Mouse (Mus musculus) intestine, embryonic 14.5 days (tissue): ENCODE data around the gene Rapgef2. TPM values are rescaled to one million over a fixed set of nuclear protein-coding genes. Genes with fewer than 3 reads are reported as not detected.

ENCODE experiments used
- ATAC-seq: fragments of 200-750 bp; cut with Nextera tagmentation; replicated peaks from 2 replicates; pipeline ENCODE4 v1.8.0; 2017; ENCODE audit warnings: low read depth, moderate number of reproducible peaks, moderate TSS enrichment, moderate library complexity; ENCODE audit not compliant: low FRiP score, low TSS enrichment
- DNase-seq: peaks from one replicate; pipeline ENCODE4 v3.0.0-alpha.2; 2018; ENCODE audit warnings: low spot score
- H3K27ac ChIP-seq: fragments of 300-500 bp; sonication (generic); 2 replicates; pipeline ENCODE4 v1.5.1; 2014; ENCODE audit warnings: low read depth, mild to moderate bottlenecking, control low read depth
- H3K27me3 ChIP-seq: fragments of 300-500 bp; sonication (generic); replicated peaks from 2 replicates; pipeline ENCODE4 v1.6.1; 2014; ENCODE audit warnings: low read length, control low read depth; ENCODE audit not compliant: control insufficient read depth, insufficient read depth
- H3K36me3 ChIP-seq: fragments of 300-500 bp; sonication (generic); 2 replicates; pipeline ENCODE4 v1.6.1; 2014; ENCODE audit warnings: low read length, control low read depth; ENCODE audit not compliant: control insufficient read depth, insufficient read depth
- H3K4me1 ChIP-seq: fragments of 300-500 bp; sonication (generic); replicated peaks from 2 replicates; pipeline ENCODE4 v1.6.1; 2014; ENCODE audit warnings: low read length, control low read depth, mixed read lengths; ENCODE audit not compliant: control insufficient read depth, insufficient read depth
- H3K4me2 ChIP-seq: fragments of 300-500 bp; sonication (generic); 2 replicates; pipeline ENCODE4 v1.6.1; 2014; ENCODE audit warnings: low read length
- H3K4me3 ChIP-seq: fragments of 300-500 bp; sonication (generic); 2 replicates; pipeline ENCODE4 v1.5.1; 2014; ENCODE audit warnings: low read depth, low read length, control low read depth, mixed read lengths
- H3K9ac ChIP-seq: fragments of 300-500 bp; sonication (generic); 2 replicates; pipeline ENCODE4 v1.6.1; 2014; ENCODE audit warnings: mild to moderate bottlenecking, low read length
- H3K9me3 ChIP-seq: fragments of 300-500 bp; sonication (generic); 2 replicates; pipeline ENCODE4 v1.6.1; 2016; ENCODE audit warnings: low read length, control low read depth; ENCODE audit not compliant: control insufficient read depth
- WGBS: fragments of 180-500 bp; shearing (Covaris S2); extraction: QIAGEN DNeasy Blood & Tissue Kit; methylation state at CpG from one replicate; pipeline ENCODE4 v1.1.7; 2014; 5-methylcytosine and 5-hydroxymethylcytosine counted together
- polyA plus RNA-seq: library from polyadenylated mRNA; unstranded; fragments of >200 nt; fragmentation: Nextera tagmentation; extraction: Ambion mirVana; gene quantifications from 2 replicates; pipeline ENCODE4 v1.2.1, GENCODE M21; 2014

Rapgef2 gene
- polyA plus RNA-seq, 1 experiment from 2014 or later, result 5.8 TPM

DNA sequence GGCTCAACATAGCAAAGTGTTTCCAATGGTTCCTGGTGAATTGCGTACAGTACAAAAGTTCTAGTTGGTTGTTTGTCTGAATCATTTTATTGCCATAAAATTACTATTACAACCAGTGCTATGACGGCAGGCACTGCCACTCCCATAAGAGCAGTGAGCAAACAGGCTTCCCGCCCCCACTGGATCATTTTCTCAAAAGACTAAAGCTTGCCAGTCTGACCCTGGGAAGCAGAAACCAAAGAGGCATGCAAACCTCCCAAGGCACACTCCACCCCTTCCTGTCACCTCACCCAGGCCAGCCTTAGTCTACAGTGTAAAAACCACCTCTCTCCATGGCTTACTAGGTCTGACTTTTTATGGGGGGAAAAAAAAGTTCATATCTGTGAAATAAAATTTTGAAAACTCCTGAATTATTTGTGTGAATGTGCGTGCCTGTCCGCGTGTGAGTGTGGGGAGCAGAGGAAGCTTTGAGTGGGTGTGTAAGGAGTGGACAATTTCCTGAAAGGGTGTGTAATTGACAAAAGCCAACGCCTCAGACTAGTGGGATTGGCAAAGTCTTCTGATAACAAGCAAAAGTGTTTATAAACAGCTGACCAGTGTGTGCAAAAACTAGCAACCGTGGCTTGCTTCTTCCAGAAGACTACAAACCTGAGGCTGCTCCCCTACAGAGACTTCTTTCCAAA lies 92.1 kb downstream of the Rapgef2 start:
- H3K9ac ChIP-seq, result no peak overlapping the region
- H3K4me2 ChIP-seq, result no peak overlapping the region
- 80% methylated on average over 8 of the region's 8 CpGs for WGBS
- no peaks in the 10 kb centered on the region for H3K9me3 ChIP-seq
- no peaks in the 10 kb centered on the region for H3K27me3 ChIP-seq
- no peak overlapping the region for H3K27ac ChIP-seq
- H3K4me3 ChIP-seq, result no peak overlapping the region
- ATAC-seq (no peak), DNase-seq (peak; percentile 52)
- H3K4me1 ChIP-seq, result no peaks in the 10 kb centered on the region; the same call in 1 of the 2 replicates
- no peaks in the 10 kb centered on the region for H3K36me3 ChIP-seq

DNA sequence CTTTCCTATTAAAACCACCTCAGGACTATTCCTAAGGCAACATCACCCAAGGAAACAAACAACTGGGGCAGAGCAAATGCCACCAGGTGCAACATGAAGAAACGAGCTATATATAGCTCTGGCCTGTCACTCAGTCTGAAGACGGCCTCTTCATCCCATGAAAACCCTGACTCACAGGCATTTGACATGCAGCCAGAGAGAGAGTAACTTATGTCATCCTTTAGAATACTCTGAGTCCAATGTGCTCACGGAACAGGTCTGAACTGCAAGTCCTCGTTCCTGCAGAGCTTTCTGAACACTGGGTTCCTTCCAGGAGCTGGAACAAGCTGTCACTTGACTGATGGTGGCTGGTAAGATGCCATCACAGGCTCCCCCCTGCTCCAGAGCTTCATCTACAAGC lies 93.3 kb downstream of the Rapgef2 start:
- no peaks in the 10 kb centered on the region for H3K9me3 ChIP-seq
- H3K4me1 ChIP-seq, result no peaks in the 10 kb centered on the region; the same call in 1 of the 2 replicates
- DNase-seq, result peak; percentile 45
- H3K9ac ChIP-seq, result no peak overlapping the region
- no peak overlapping the region for H3K27ac ChIP-seq
- H3K36me3 ChIP-seq, result no peaks in the 10 kb centered on the region
- H3K27me3 ChIP-seq, result no peaks in the 10 kb centered on the region
- no peak overlapping the region for H3K4me3 ChIP-seq
- ATAC-seq, result no peak
- no peak overlapping the region for H3K4me2 ChIP-seq
- 65% methylated on average over 4 of the region's 4 CpGs for WGBS

DNA sequence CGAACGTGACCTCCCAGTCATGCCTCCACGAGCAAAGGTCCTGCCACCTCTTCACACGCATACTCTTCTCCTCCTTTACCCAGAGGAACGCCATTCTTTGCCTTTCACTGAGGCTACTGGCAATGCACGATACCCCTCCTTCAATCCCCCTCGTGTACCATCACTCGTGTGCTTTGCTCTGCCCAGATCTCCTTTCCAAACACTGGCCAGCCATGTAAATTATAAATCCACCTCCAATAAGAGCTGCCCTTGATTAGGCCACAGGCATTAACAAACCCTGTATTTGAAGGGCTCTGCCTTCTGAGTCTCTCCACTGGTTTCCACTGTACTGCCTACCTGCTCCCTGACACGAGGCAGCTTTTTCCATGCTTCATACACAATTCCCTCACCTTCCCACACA lies 94.3 kb downstream of the Rapgef2 start:
- no peak overlapping the region for H3K9ac ChIP-seq
- no peak overlapping the region for H3K4me2 ChIP-seq
- no peaks in the 10 kb centered on the region for H3K9me3 ChIP-seq
- peak; percentile 50 for DNase-seq
- no peaks in the 10 kb centered on the region for H3K36me3 ChIP-seq
- no peak overlapping the region for H3K27ac ChIP-seq
- no peak for ATAC-seq
- H3K27me3 ChIP-seq, result no peaks in the 10 kb centered on the region
- H3K4me1 ChIP-seq, result no peaks in the 10 kb centered on the region; the same call in 1 of the 2 replicates
- 73% methylated on average over 9 of the region's 9 CpGs for WGBS
- no peak overlapping the region for H3K4me3 ChIP-seq

DNA sequence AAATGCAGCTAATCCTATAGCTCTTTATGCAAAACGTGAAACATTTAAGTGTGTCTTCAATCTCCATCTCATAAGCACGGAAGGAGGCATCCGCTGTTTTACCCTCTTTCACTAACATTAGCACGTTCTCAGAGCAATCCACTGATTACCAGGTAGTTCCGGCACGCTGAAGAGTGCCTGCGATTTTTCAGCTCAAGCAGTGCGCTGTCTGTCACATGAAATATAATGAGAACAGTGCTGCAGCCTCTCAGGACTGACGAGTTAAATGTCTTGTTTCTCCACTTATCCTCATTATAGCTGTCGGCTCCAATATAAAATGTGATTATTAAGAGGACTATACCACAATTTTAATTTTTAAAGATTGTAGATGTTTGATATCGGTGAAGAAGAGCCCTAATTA lies 94.8 kb downstream of the Rapgef2 start:
- Histone ChIP-seq H3K4me1 (no peaks in the 10 kb centered on the region; the same call in 1 of the 2 replicates), H3K4me2 (no peak overlapping the region), H3K9me3 (no peaks in the 10 kb centered on the region), H3K27ac (no peak overlapping the region), H3K9ac (no peak overlapping the region), H3K27me3 (no peaks in the 10 kb centered on the region), H3K36me3 (no peaks in the 10 kb centered on the region), H3K4me3 (no peak overlapping the region)
- DNase-seq (peak; percentile 24), ATAC-seq (no peak)
- WGBS, result 69% methylated on average over 11 of the region's 11 CpGs

DNA sequence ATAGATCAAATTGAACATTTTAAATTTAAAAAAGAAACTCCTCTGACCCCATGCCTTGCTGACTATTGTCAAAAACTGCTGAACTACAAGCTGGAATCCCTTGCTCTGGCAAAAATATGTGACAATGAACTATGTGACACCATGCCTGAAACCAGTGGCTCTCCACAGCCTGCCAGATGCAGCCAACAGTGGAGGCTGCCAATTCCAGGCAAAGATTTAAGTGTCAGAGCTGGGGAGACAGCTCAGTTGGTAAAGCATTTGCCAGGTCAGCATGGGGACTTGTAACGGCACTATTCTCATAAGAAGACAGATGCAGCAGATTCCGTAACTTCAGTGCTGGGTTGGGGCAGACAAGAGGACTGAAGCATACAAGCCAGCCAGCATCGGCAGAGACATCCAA lies 95.9 kb downstream of the Rapgef2 start:
- H3K4me2 ChIP-seq, result no peak overlapping the region
- ATAC-seq, result no peak
- H3K27ac ChIP-seq, result no peak overlapping the region
- 89% methylated on average over 3 of the region's 3 CpGs for WGBS
- H3K36me3 ChIP-seq, result no peaks in the 10 kb centered on the region
- H3K4me3 ChIP-seq, result no peak overlapping the region
- no peaks in the 10 kb centered on the region for H3K9me3 ChIP-seq
- H3K4me1 ChIP-seq, result no peaks in the 10 kb centered on the region; the same call in 1 of the 2 replicates
- no peak overlapping the region for H3K9ac ChIP-seq
- DNase-seq, result no peak
- no peaks in the 10 kb centered on the region for H3K27me3 ChIP-seq

DNA sequence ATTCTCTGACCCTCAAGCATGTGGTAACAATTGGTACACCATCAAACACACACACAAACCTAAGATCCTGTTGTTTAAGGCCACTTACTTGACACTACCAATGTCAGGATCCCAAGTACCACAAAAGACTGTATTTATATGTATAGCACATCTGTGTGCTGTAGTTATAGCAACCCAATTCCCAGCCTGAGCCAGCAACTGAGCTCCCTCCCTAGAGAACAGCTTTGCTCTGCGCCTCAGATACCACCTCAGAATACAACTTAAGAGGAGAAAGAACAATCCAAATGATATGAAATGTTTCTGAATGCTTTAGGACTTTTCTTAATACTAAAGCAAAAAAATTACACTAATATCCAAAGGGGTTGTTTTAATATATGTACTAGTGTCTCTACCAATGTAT lies 98.4 kb downstream of the Rapgef2 start:
- Histone ChIP-seq H3K9me3 (no peaks in the 10 kb centered on the region), H3K4me2 (no peak overlapping the region), H3K27ac (no peak overlapping the region), H3K4me3 (no peak overlapping the region), H3K9ac (no peak overlapping the region), H3K36me3 (no peaks in the 10 kb centered on the region), H3K4me1 (no peaks in the 10 kb centered on the region; the same call in 1 of the 2 replicates), H3K27me3 (no peaks in the 10 kb centered on the region)
- DNase-seq (no peak), ATAC-seq (no peak)
- 86% methylated on average over 1 of the region's 1 CpGs for WGBS

DNA sequence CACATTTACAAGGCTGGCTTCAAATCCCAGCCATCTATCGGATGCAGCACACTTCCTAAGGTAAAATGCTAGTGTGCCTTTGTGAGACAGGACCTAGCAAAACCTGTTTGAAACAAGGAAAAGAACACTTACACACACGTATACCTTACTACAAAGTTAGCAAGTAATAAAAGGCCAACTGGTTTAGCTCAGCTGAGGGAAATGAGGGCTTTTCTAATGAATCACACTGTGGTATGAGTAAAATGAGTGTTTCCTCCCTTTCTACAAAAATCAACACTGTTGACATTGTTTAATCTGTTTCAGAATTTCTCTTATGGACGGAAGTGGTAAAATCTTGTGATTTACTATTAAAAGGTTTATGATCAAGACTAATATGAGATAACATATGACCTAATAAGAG lies 104.0 kb downstream of the Rapgef2 start:
- Histone ChIP-seq H3K27ac (peak overlapping the region; percentile 81; the same call in 1 of the 2 replicates), H3K4me1 (peaks cover 51% of the 10 kb centered on the region), H3K36me3 (no peaks in the 10 kb centered on the region), H3K4me2 (no peak overlapping the region), H3K27me3 (no peaks in the 10 kb centered on the region), H3K4me3 (no peak overlapping the region), H3K9me3 (no peaks in the 10 kb centered on the region), H3K9ac (no peak overlapping the region)
- WGBS, result 44% methylated on average over 3 of the region's 3 CpGs
- DNase-seq (no peak), ATAC-seq (no peak)

DNA sequence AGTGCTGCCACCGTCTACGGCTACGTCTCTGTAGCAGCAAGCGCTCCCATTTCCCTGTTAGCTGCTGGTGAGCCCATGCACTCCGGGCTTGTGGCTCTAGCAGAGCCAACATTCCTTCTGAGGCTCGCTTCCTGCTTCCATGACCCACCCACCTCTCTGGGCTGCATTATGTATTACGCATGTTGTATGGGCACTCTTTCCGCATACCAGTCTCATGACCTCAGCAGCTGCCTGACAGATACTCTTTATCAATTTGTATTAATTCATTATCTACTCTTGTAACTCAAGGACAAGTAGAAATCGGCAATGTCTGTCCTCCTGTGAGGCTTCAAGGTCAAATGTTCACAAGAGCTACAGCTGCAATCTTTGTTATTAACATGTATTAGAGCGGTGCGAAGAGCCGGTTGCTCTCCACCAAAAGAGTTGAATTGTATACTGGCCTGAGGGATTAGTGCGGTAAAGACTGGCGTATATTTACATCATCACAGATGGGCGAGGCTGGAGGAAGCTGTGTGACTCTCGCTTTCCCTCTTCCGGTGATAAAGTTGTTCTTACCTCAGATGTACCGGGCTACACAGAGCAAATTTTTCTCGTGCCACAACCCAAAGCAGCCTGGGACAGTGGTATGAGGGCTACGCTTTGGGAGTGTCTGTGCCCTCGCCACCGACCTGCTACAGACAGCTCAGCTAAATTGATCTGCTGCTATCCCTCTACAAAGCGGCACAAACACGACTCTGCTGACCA lies 104.9 kb downstream of the Rapgef2 start:
- DNase-seq, result peak; percentile 73
- Histone ChIP-seq H3K27me3 (no peaks in the 10 kb centered on the region), H3K36me3 (no peaks in the 10 kb centered on the region), H3K27ac (peak overlapping the region; percentile 81), H3K4me2 (peak overlapping the region; percentile 48), H3K9ac (peak overlapping the region; percentile 34), H3K4me1 (peaks cover 54% of the 10 kb centered on the region), H3K4me3 (peak overlapping the region; percentile 18), H3K9me3 (no peaks in the 10 kb centered on the region)
- WGBS, result 19% methylated on average over 24 of the region's 24 CpGs
- ATAC-seq, result peak; percentile 92
